Mouse (Mus musculus) lung, postnatal 0 days (tissue): ENCODE results near the gene Ncf1. TPM values are rescaled to one million over a fixed set of nuclear protein-coding genes. Genes with fewer than 3 reads are reported as not detected.

ENCODE experiments used
- ATAC-seq: fragments of 200-750 bp; cut with Nextera tagmentation; 2 replicates; pipeline ENCODE4 v1.8.0; 2017; ENCODE audit warnings: moderate library complexity
- DNase-seq: peaks from one replicate; pipeline ENCODE4 v3.0.0-alpha.2; 2016; ENCODE audit warnings: low spot score
- H3K27ac ChIP-seq: fragments of 300-500 bp; sonication (generic); 2 replicates; pipeline ENCODE4 v1.5.1; 2014; ENCODE audit warnings: antibody characterized with exemption, mild to moderate bottlenecking, low read length, mixed read lengths
- H3K27me3 ChIP-seq: fragments of 300-500 bp; sonication (generic); replicated peaks from 2 replicates; pipeline ENCODE4 v1.6.1; 2014; ENCODE audit warnings: low read length, mixed read lengths; ENCODE audit not compliant: insufficient read depth
- H3K36me3 ChIP-seq: fragments of 300-500 bp; sonication (generic); 2 replicates; pipeline ENCODE4 v1.6.1; 2014; ENCODE audit warnings: low read length, mixed read lengths; ENCODE audit not compliant: insufficient read depth
- H3K4me1 ChIP-seq: fragments of 300-500 bp; sonication (generic); 2 replicates; pipeline ENCODE4 v1.6.1; 2014; ENCODE audit warnings: antibody characterized with exemption, low read depth, low read length, mixed read lengths; ENCODE audit not compliant: insufficient read depth
- H3K4me2 ChIP-seq: fragments of 300-500 bp; sonication (generic); replicated peaks from 2 replicates; pipeline ENCODE4 v1.6.1; 2014; ENCODE audit warnings: low read depth, mild to moderate bottlenecking, low read length, moderate library complexity, mixed read lengths
- H3K4me3 ChIP-seq: fragments of 300-500 bp; sonication (generic); 2 replicates; pipeline ENCODE4 v1.5.1; 2014; ENCODE audit warnings: low read depth, low read length
- H3K9ac ChIP-seq: fragments of 300-500 bp; sonication (generic); replicated peaks from 2 replicates; pipeline ENCODE4 v1.6.1; 2014; ENCODE audit warnings: low read depth, mild to moderate bottlenecking
- H3K9me3 ChIP-seq: fragments of 300-500 bp; sonication (generic); 2 replicates; pipeline ENCODE4 v1.6.1; 2016; ENCODE audit warnings: low read length, mixed read lengths
- CTCF ChIP-seq: IDR thresholded peaks from 2 replicates; pipeline ENCODE4 v1.5.1; 2016; ENCODE audit warnings: antibody characterized with exemption, mild to moderate bottlenecking
- EP300 ChIP-seq: IDR thresholded peaks from 2 replicates; pipeline ENCODE4 v1.6.1; 2016; ENCODE audit warnings: antibody characterized with exemption, mild to moderate bottlenecking, control low read depth
- WGBS: fragments of 180-500 bp; shearing (Covaris S2); extraction: QIAGEN DNeasy Blood & Tissue Kit; methylation state at CpG from one replicate; pipeline ENCODE4 v1.1.7; 2014; 5-methylcytosine and 5-hydroxymethylcytosine counted together
- polyA plus RNA-seq: library from polyadenylated mRNA; unstranded; fragments of >200 nt; fragmentation: Nextera tagmentation; extraction: Ambion mirVana; gene quantifications from 2 replicates; pipeline ENCODE4 v1.2.1, GENCODE M21; 2015

The Ncf1 gene
- polyA plus RNA-seq, 1 experiment from 2014 or later: 19.6 TPM

DNA sequence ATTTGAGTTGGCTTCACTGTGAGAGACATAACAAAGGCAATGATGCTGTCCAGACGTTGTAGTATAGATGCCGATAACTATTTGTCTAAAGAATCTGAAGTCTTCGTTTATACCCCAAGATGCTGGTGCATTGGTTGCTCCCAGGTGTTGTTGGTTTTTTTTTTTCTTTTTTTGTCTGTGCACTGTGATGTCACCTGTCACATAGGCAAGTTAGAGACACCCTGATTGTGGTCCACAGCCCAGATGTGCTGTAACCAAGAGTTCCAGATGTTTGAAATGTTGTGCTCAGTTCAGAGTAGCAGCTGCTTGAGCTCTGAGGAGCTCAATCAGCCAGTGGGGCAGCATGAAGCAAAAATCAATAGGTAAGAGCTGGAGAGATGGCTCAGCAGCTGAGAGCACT lies 43.4 kb downstream of the Ncf1 start:
- Histone ChIP-seq H3K4me2 (no peak overlapping the region), H3K9ac (no peak overlapping the region), H3K36me3 (no peaks in the 10 kb centered on the region), H3K27me3 (no peaks in the 10 kb centered on the region), H3K4me3 (no peak overlapping the region), H3K4me1 (peaks cover 9% of the 10 kb centered on the region; the same call in 1 of the 2 replicates), H3K9me3 (no peaks in the 10 kb centered on the region), H3K27ac (no peak overlapping the region)
- DNase-seq (no peak), ATAC-seq (no peak)
- WGBS: 92% methylated on average over 3 of the region's 3 CpGs
- TF ChIP-seq EP300 (no peak), CTCF (no peak)

DNA sequence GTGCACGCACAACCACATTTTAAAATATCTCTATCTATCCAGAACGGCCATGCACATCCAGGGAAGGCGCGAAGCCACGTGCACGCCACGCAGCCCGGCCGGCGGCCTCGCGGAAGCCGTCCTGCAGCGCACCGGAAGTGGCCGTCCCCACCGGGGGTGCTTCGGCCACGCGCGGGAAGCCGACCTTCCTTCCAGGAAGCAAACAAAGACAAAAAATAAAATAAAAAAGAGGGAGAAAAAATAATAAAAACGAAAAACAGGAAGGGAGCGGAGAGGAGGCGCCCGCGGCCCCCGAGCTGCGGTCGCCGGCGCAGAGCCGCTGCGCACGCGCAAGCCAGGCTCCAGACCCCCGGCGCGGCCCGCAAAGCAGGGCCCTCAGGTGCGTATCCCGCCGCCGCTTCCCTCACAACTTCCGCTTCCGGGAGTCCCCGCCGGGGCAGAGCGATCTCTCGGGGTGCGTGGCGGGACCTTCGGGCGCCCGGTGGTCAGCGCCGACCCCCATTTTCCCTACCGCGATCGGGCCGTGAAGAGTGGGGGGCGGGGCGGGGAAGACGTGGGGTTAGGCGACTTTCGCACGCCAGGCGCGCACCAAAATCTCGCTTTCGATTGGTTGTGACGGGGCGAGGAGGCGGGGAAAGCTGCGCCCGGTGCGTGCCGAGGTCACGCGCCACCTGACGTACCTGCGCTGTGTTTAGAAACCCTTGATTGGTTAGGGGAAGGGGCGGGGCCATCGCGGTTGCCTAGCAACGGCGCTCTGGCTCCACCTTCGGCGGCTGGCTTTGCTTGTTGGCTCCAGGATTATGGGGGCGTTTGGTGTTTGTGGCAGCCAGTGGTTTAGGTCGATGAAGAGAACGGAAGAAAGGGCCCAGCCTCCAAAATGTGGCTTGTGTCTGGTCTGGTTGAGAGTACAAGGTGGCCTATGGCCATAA lies 45.3 kb downstream of the Ncf1 start, which contains the start of gene Gtf2ird2:
Gene Gtf2ird2, plus strand, starts transcription at position 140 of the 929 bp plus-strand sequence.
- peak within 1 kb of the TSS; percentile 82 for H3K9ac ChIP-seq
- no peaks in the 10 kb centered on the region for H3K27me3 ChIP-seq
- H3K9me3 ChIP-seq: no peaks in the 10 kb centered on the region
- peak within 1 kb of the TSS; percentile 72 for H3K4me2 ChIP-seq
- 1% methylated on average over 86 of the region's 92 CpGs for whole genome bisulfite sequencing
- DNase-seq (peak; percentile 98), ATAC-seq (peak; percentile 95)
- H3K4me1 ChIP-seq: peaks cover 9% of the 10 kb centered on the region; the same call in 1 of the 2 replicates
- H3K4me3 ChIP-seq: peak within 1 kb of the TSS; percentile 75
- TF ChIP-seq CTCF: peak; percentile 24; the same call in 1 of the 2 replicates
- no peak for TF ChIP-seq EP300
- H3K36me3 ChIP-seq: no peaks in the 10 kb centered on the region
- peak within 1 kb of the TSS; percentile 93 for H3K27ac ChIP-seq

DNA sequence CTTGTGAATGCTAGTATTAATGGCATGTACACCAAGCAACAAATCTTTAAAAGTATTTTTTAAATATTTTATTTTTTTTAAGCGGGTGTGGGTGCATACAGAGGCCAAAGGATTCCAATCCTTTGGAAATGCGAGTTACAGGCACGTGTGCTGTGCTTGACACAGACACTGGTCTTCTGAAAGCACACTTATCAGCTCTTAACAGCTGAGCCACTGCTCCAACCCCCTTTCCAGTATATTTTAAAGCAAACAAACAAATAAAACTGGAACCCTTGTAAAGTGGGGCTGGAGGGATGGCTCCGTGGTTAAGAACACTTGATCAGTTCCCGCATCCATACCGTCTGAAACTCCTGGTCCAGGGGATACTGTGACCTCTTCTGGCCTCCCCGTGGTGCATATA lies 46.3 kb downstream of the Ncf1 start:
- Histone ChIP-seq H3K27ac (peak overlapping the region; percentile 93), H3K36me3 (no peaks in the 10 kb centered on the region), H3K4me2 (peak overlapping the region; percentile 72), H3K9ac (0 out of 2 replicates have a peak overlapping the region, but pooled peaks have one; percentile 82), H3K4me3 (peak overlapping the region; percentile 75; the same call in 1 of the 2 replicates), H3K27me3 (no peaks in the 10 kb centered on the region), H3K9me3 (no peaks in the 10 kb centered on the region), H3K4me1 (peaks cover 9% of the 10 kb centered on the region; the same call in 1 of the 2 replicates)
- no peak for TF ChIP-seq CTCF
- no peak for TF ChIP-seq EP300
- 26% methylated on average over 7 of the region's 7 CpGs for WGBS
- peak; percentile 34 for DNase-seq
- ATAC-seq: no peak

DNA sequence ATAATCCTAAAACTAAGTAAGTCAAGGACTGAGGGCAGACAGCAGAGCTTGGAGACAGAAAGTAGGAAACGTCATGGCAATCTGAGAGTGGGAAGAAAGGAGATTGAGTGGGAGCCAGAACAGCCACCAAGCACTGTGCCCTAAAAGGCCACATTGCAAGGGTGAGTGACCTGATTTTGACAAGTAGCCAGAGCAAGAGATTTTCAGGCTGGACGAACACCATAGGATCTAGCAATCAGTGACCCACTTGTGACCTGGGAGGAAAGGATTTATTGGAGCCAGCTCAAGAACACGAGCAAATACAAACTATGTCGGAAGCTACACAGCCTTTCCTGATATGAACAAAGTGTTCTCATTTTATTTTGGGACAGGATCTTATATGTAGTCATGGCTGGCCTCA lies 46.7 kb downstream of the Ncf1 start:
- ATAC-seq (peak; percentile 11; the same call in 1 of the 2 replicates), DNase-seq (peak; percentile 85)
- Histone ChIP-seq H3K9ac (no peak overlapping the region), H3K4me3 (no peak overlapping the region), H3K36me3 (no peaks in the 10 kb centered on the region), H3K27ac (peak overlapping the region; percentile 93), H3K4me2 (peak overlapping the region; percentile 72; the same call in 1 of the 2 replicates), H3K27me3 (no peaks in the 10 kb centered on the region), H3K4me1 (peaks cover 9% of the 10 kb centered on the region; the same call in 1 of the 2 replicates), H3K9me3 (no peaks in the 10 kb centered on the region)
- TF ChIP-seq EP300: peak; percentile 48; the same call in 1 of the 2 replicates
- TF ChIP-seq CTCF: no peak
- 20% methylated on average over 4 of the region's 4 CpGs for WGBS

DNA sequence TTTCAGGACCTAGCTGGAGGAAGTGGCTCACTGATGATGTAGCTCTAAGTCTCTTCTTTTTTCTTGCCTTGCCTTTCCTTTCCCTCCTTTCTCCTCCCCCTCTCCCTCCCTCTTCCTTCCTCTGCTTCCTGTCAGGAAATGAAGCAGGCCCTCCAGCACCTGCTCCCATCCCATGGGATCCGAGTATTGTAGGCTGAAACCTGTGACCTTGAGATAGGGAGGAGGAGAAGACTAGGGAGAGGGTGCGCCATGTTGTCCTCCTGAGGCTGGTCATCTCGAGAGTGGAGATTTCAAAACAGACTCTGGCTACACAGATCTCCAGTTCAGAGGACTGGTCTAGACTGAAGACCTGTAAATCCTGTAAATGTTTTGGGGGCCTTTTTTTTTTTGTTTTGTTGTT lies 47.3 kb downstream of the Ncf1 start:
- Histone ChIP-seq H3K9me3 (no peaks in the 10 kb centered on the region), H3K4me3 (no peak overlapping the region), H3K4me2 (no peak overlapping the region), H3K9ac (no peak overlapping the region), H3K36me3 (no peaks in the 10 kb centered on the region), H3K4me1 (peaks cover 9% of the 10 kb centered on the region; the same call in 1 of the 2 replicates), H3K27ac (peak overlapping the region; percentile 93), H3K27me3 (no peaks in the 10 kb centered on the region)
- 42% methylated on average over 3 of the region's 3 CpGs for WGBS
- TF ChIP-seq CTCF (no peak), EP300 (no peak)
- no peak for ATAC-seq
- no peak for DNase-seq

DNA sequence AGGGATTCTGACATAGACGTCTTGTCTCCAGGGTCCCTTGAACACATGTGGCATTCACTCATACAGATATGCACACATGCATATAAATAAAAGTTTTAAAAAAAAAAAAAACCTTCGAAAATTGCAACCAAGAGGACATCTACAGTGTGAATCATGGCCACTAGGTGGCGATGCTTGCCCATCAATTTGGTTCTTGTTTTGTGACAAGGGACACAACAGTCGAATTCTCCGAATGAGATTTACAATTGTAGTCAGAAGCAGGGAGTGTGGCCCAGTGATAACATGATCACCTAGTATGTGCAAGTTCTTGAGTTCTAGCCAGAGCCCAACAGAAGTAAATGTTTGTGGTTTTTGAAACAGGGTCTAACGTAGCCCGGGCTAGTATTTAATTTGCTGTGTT lies 49.6 kb downstream of the Ncf1 start:
- ATAC-seq: no peak
- 18% methylated on average over 7 of the region's 7 CpGs for WGBS
- TF ChIP-seq EP300: no peak
- peak; percentile 89 for TF ChIP-seq CTCF
- Histone ChIP-seq H3K4me1 (peaks cover 9% of the 10 kb centered on the region; the same call in 1 of the 2 replicates), H3K9me3 (no peaks in the 10 kb centered on the region), H3K27ac (no peak overlapping the region), H3K4me3 (no peak overlapping the region), H3K36me3 (no peaks in the 10 kb centered on the region), H3K27me3 (no peaks in the 10 kb centered on the region), H3K9ac (no peak overlapping the region), H3K4me2 (no peak overlapping the region)
- peak; percentile 91 for DNase-seq
